Mouse (Mus musculus) urinary bladder, postnatal 10 days (tissue): Measurements from ENCODE around the gene Usp21.

Experiments used
- DNase-seq: peaks from one replicate; pipeline ENCODE4 v3.0.0; 2022; ENCODE audit warnings: low spot score

Gene Usp21

GRCm38 (mm10) chr1:171265971-171266744 is 21.6 kb downstream of the Usp21 start:
- no peak for DNase-seq

- DNase-seq: no peak
Measured at GRCm38 (mm10) chr1:171263666-171264461, 23.9 kb downstream of the Usp21 start.

GRCm38 (mm10) chr1:171263185-171263611 is 24.6 kb downstream of the Usp21 start:
- no peak for DNase-seq

- DNase-seq: no peak
Measured at GRCm38 (mm10) chr1:171262594-171263130, 25.1 kb downstream of the Usp21 start.

- DNase-seq: no peak
Measured at GRCm38 (mm10) chr1:171260316-171260715, 27.5 kb downstream of the Usp21 start.

- DNase-seq: no peak
Measured at GRCm38 (mm10) chr1:171258921-171259320, 28.9 kb downstream of the Usp21 start.

- DNase-seq: no peak
Measured at GRCm38 (mm10) chr1:171257781-171258180, 30.0 kb downstream of the Usp21 start.

GRCm38 (mm10) chr1:171256937-171257548 is 30.7 kb downstream of the Usp21 start:
- DNase-seq: no peak

GRCm38 (mm10) chr1:171256095-171256818 is 31.5 kb downstream of the Usp21 start:
- no peak for DNase-seq

GRCm38 (mm10) chr1:171252415-171252814 is 35.4 kb downstream of the Usp21 start:
- DNase-seq: no peak

- DNase-seq: no peak
Measured at GRCm38 (mm10) chr1:171251594-171252324, 36.0 kb downstream of the Usp21 start.

- DNase-seq: no peak
Measured at GRCm38 (mm10) chr1:171250680-171251593, 36.9 kb downstream of the Usp21 start, which contains the start of gene Ndufs2. Gene Ndufs2, minus strand, starts transcription at chr1:171251388.

GRCm38 (mm10) chr1:171249913-171250600 is 37.7 kb downstream of the Usp21 start, which contains the start of gene Adamts4:
Gene Adamts4, plus strand, starts transcription at chr1:171250421.
- DNase-seq: no peak

GRCm38 (mm10) chr1:171248386-171249226 is 39.2 kb downstream of the Usp21 start:
- DNase-seq: no peak

- DNase-seq: no peak
Measured at GRCm38 (mm10) chr1:171247916-171248315, 39.9 kb downstream of the Usp21 start.

- DNase-seq: no peak
Measured at GRCm38 (mm10) chr1:171247453-171247841, 40.3 kb downstream of the Usp21 start.

GRCm38 (mm10) chr1:171246709-171247452 is 40.9 kb downstream of the Usp21 start:
- DNase-seq: peak; percentile 79

GRCm38 (mm10) chr1:171245353-171245752 is 42.4 kb downstream of the Usp21 start:
- DNase-seq: no peak
